Mouse (Mus musculus) G1E-ER4 (cell line): ENCODE results near the gene Tysnd1. TPM values are rescaled to one million over a fixed set of nuclear protein-coding genes. Genes with fewer than 3 reads are reported as not detected.

Experiments
- GATA1 ChIP-seq: IDR thresholded peaks from one replicate; pipeline ENCODE4 v1.8.0; 2012; ENCODE audit warnings: low read length, inconsistent platforms
- polyA plus RNA-seq: library from polyadenylated mRNA; stranded (reverse); fragments of >175 nt; gene quantifications from 2 replicates; pipeline ENCODE4 v1.2.3, GENCODE M21; 2012

Gene Tysnd1
- polyA plus RNA-seq, 1 experiment, result 127 TPM

GRCm38 (mm10) chr10:61669896-61670295, 25.4 kb upstream of the Tysnd1 start:
- no peak for TF ChIP-seq GATA1

- TF ChIP-seq GATA1, result no peak
Measured at GRCm38 (mm10) chr10:61670758-61671157, 24.6 kb upstream of the Tysnd1 start.

GRCm38 (mm10) chr10:61675935-61676334, 19.4 kb upstream of the Tysnd1 start:
- no peak for TF ChIP-seq GATA1

- no peak for TF ChIP-seq GATA1
Measured at GRCm38 (mm10) chr10:61679545-61679944, 15.8 kb upstream of the Tysnd1 start.

GRCm38 (mm10) chr10:61680015-61680913, 15.1 kb upstream of the Tysnd1 start, which contains the start of gene Sar1a:
Sar1a (plus strand) TSS chr10:61680299.
- TF ChIP-seq GATA1, result no peak

GRCm38 (mm10) chr10:61689405-61689804, 5.9 kb upstream of the Tysnd1 start:
- no peak for TF ChIP-seq GATA1

GRCm38 (mm10) chr10:61693563-61693962, 1.8 kb upstream of the Tysnd1 start:
- TF ChIP-seq GATA1, result no peak

GRCm38 (mm10) chr10:61695703-61696559, 617 bp downstream of the Tysnd1 start:
- no peak for TF ChIP-seq GATA1

GRCm38 (mm10) chr10:61696560-61696823, 1.2 kb downstream of the Tysnd1 start:
- TF ChIP-seq GATA1, result no peak

GRCm38 (mm10) chr10:61697028-61697427, 1.7 kb downstream of the Tysnd1 start:
- TF ChIP-seq GATA1, result no peak

GRCm38 (mm10) chr10:61704663-61705062, 9.3 kb downstream of the Tysnd1 start:
- TF ChIP-seq GATA1, result no peak

- TF ChIP-seq GATA1, result no peak
Measured at GRCm38 (mm10) chr10:61706412-61707375, 11.4 kb downstream of the Tysnd1 start.

- no peak for TF ChIP-seq GATA1
Measured at GRCm38 (mm10) chr10:61713601-61714000, 18.3 kb downstream of the Tysnd1 start.

- TF ChIP-seq GATA1, result no peak
Measured at GRCm38 (mm10) chr10:61714146-61714545, 18.8 kb downstream of the Tysnd1 start.

- no peak for TF ChIP-seq GATA1
Measured at GRCm38 (mm10) chr10:61714771-61715461, 19.6 kb downstream of the Tysnd1 start, which contains the start of gene Aifm2. Aifm2 (plus strand) TSS chr10:61715263.
